ENCODE assay signal across 11 mouse cellular contexts in genomic region chr12:83764519-83764918, GRCm38 (mm10). TPM values are rescaled to one million over a fixed set of nuclear protein-coding genes. Genes with fewer than 3 reads are reported as not detected.
DNase-seq lines count a peak whose midpoint lies in the region; ATAC-seq and TF ChIP-seq lines count a peak whose summit lies in the region.
"Had no signal": no experiment of that assay in that cellular context is flagged by ENCODE, and none has a peak within 500 bp of the region (broad histone marks: within the 10 kb centered on the region; RNA-seq: fewer than 3 reads in every experiment).

No protein-coding gene starts in this region.

- no peak for DNase-seq in forebrain, embryonic 14.5 days (ENCODE audit: low spot score)
- DNase-seq in forebrain, embryonic 11.5 days (ENCODE audit: low spot score) = no peak
- DNase-seq in hindbrain, postnatal 0 days (ENCODE audit: low spot score) = no peak
- peak; percentile 60 for DNase-seq in R1 (ENCODE audit: low read depth, low spot score)
- no peak for DNase-seq in adrenal gland, postnatal 14 days
- DNase-seq in thymus, postnatal 25 days = no peak
- DNase-seq: cerebellum, adult 11 months; left cerebral cortex, postnatal 4 days had no signal

- no peaks in the 10 kb centered on the region for H3K36me3 ChIP-seq in forebrain, embryonic 14.5 days (ENCODE audit: control insufficient read depth, insufficient read depth, low read length)
- no peaks in the 10 kb centered on the region for H3K36me3 ChIP-seq in forebrain, embryonic 11.5 days (ENCODE audit: control insufficient read depth, insufficient read depth, low read length)
- no peaks in the 10 kb centered on the region for H3K36me3 ChIP-seq in hindbrain, postnatal 0 days (ENCODE audit: insufficient read depth, low read length)
- H3K36me3 ChIP-seq in hindbrain, embryonic 13.5 days = no peaks in the 10 kb centered on the region
- H3K36me3 ChIP-seq in liver, embryonic 15.5 days (replicated peaks) = no peaks in the 10 kb centered on the region

- H3K9me3 ChIP-seq in forebrain, embryonic 14.5 days (replicated peaks; ENCODE audit: control insufficient read depth, low read length) = no peaks in the 10 kb centered on the region
- H3K9me3 ChIP-seq in forebrain, embryonic 11.5 days (ENCODE audit: control insufficient read depth, low read length) = no peaks in the 10 kb centered on the region
- no peaks in the 10 kb centered on the region for H3K9me3 ChIP-seq in hindbrain, postnatal 0 days (ENCODE audit: low read length)
- no peaks in the 10 kb centered on the region for H3K9me3 ChIP-seq in hindbrain, embryonic 13.5 days
- no peaks in the 10 kb centered on the region for H3K9me3 ChIP-seq in liver, embryonic 15.5 days (replicated peaks)

- H3K4me2 ChIP-seq in forebrain, embryonic 14.5 days (ENCODE audit: low read length) = peak overlapping the region; percentile 61; the same call in 1 of the 2 replicates
- no peak overlapping the region for H3K4me2 ChIP-seq in forebrain, embryonic 11.5 days (ENCODE audit: low read depth, low read length, severe bottlenecking)
- peak overlapping the region; percentile 59 for H3K4me2 ChIP-seq in hindbrain, postnatal 0 days (ENCODE audit: low read depth, low read length)
- H3K4me2 ChIP-seq in hindbrain, embryonic 13.5 days = no peak overlapping the region
- H3K4me2 ChIP-seq in liver, embryonic 15.5 days = peak overlapping the region; percentile 63; the same call in 1 of the 2 replicates

- no peak overlapping the region for H3K9ac ChIP-seq in forebrain, embryonic 14.5 days (ENCODE audit: low read length)
- no peak overlapping the region for H3K9ac ChIP-seq in forebrain, embryonic 11.5 days (ENCODE audit: low read length)
- H3K9ac ChIP-seq in hindbrain, postnatal 0 days (replicated peaks; ENCODE audit: low read length) = no peak overlapping the region
- no peak overlapping the region for H3K9ac ChIP-seq in hindbrain, embryonic 13.5 days
- no peak overlapping the region for H3K9ac ChIP-seq in liver, embryonic 15.5 days

- peaks cover 14% of the 10 kb centered on the region for H3K4me1 ChIP-seq in forebrain, embryonic 14.5 days (ENCODE audit: control insufficient read depth, insufficient read depth, low read length)
- peaks cover 7% of the 10 kb centered on the region; the same call in 1 of the 2 replicates for H3K4me1 ChIP-seq in forebrain, embryonic 11.5 days (replicated peaks; ENCODE audit: control insufficient read depth, insufficient read depth, low read length)
- 0 out of 2 replicates have a peak, but pooled peaks cover 9% of the 10 kb centered on the region for H3K4me1 ChIP-seq in hindbrain, postnatal 0 days (ENCODE audit: insufficient read depth, low read length)
- H3K4me1 ChIP-seq in hindbrain, embryonic 13.5 days (replicated peaks) = peaks cover 23% of the 10 kb centered on the region
- H3K4me1 ChIP-seq in liver, embryonic 15.5 days (replicated peaks) = peaks cover 19% of the 10 kb centered on the region

- no peak overlapping the region for H3K27ac ChIP-seq in forebrain, embryonic 14.5 days (ENCODE audit: low read depth, low read length)
- H3K27ac ChIP-seq in forebrain, embryonic 11.5 days (ENCODE audit: low read depth, low read length) = no peak overlapping the region
- H3K27ac ChIP-seq in hindbrain, postnatal 0 days = no peak overlapping the region
- no peak overlapping the region for H3K27ac ChIP-seq in hindbrain, embryonic 13.5 days
- no peak overlapping the region for H3K27ac ChIP-seq in liver, embryonic 15.5 days (replicated peaks)

- 0 out of 2 replicates have a peak overlapping the region, but pooled peaks have one; percentile 19 for H3K4me3 ChIP-seq in forebrain, embryonic 14.5 days (ENCODE audit: low read depth, low read length)
- H3K4me3 ChIP-seq in forebrain, embryonic 11.5 days (ENCODE audit: low read depth, low read length) = no peak overlapping the region
- H3K4me3 ChIP-seq in hindbrain, postnatal 0 days (ENCODE audit: low read length) = peak overlapping the region; percentile 24; the same call in 1 of the 2 replicates
- no peak overlapping the region for H3K4me3 ChIP-seq in hindbrain, embryonic 13.5 days
- no peak overlapping the region for H3K4me3 ChIP-seq in liver, embryonic 15.5 days (replicated peaks)

- no peak for ATAC-seq in forebrain, embryonic 14.5 days
- ATAC-seq in forebrain, embryonic 11.5 days (replicated peaks; ENCODE audit: low FRiP score) = no peak
- ATAC-seq in hindbrain, postnatal 0 days = no peak
- ATAC-seq in hindbrain, embryonic 13.5 days (ENCODE audit: low FRiP score) = no peak
- ATAC-seq in liver, embryonic 15.5 days (ENCODE audit: insufficient read depth) = no peak

- TF ChIP-seq CTCF in hindbrain, postnatal 0 days (IDR thresholded peaks at IDR 0.05; ENCODE audit: low read depth) = no peak

- 81% methylated on average over 10 of the region's 10 CpGs for WGBS in forebrain, embryonic 14.5 days
- WGBS in forebrain, embryonic 11.5 days = 85% methylated on average over 10 of the region's 10 CpGs
- WGBS in hindbrain, postnatal 0 days = 79% methylated on average over 10 of the region's 10 CpGs
- WGBS in hindbrain, embryonic 13.5 days = 78% methylated on average over 10 of the region's 10 CpGs
- WGBS in liver, embryonic 15.5 days (ENCODE audit: insufficient replicate concordance) = 56% methylated on average over 10 of the region's 10 CpGs

- H3K27me3 ChIP-seq in forebrain, embryonic 14.5 days (replicated peaks; ENCODE audit: control insufficient read depth, insufficient read depth, low read length) = no peaks in the 10 kb centered on the region
- H3K27me3 ChIP-seq in forebrain, embryonic 11.5 days (ENCODE audit: control insufficient read depth, insufficient read depth, low read length) = 0 out of 2 replicates have a peak, but pooled peaks cover 2% of the 10 kb centered on the region
- H3K27me3 ChIP-seq in hindbrain, postnatal 0 days (ENCODE audit: insufficient read depth, low read length) = no peaks in the 10 kb centered on the region
- peaks cover 28% of the 10 kb centered on the region for H3K27me3 ChIP-seq in hindbrain, embryonic 13.5 days
- H3K27me3 ChIP-seq in liver, embryonic 15.5 days = peaks cover 78% of the 10 kb centered on the region

RNA-seq across cellular contexts. Expression of gene Papln, which starts 1.1 kb away (rescaled TPM):
- 0.09 and 0.11 TPM in 2 replicates for polyA plus RNA-seq in forebrain, embryonic 14.5 days (2014; fragmentation: Nextera tagmentation; extraction: Ambion mirVana)
- polyA plus RNA-seq in forebrain, embryonic 11.5 days (2014; fragmentation: Nextera tagmentation; extraction: Ambion mirVana) = 0.04 and 0.05 TPM in 2 replicates
- total RNA-seq in hindbrain, postnatal 0 days (2014; rRNA removed) = 3.0 and 4.9 TPM in 2 replicates
- polyA plus RNA-seq in hindbrain, postnatal 0 days (2015; fragmentation: Nextera tagmentation; extraction: Ambion mirVana) = 0.39 and 0.44 TPM in 2 replicates
- polyA plus RNA-seq in hindbrain, embryonic 13.5 days (2015; fragmentation: Nextera tagmentation; extraction: Ambion mirVana) = 0.16 and 0.22 TPM in 2 replicates
- 0.78 and 1.7 TPM in 2 replicates for polyA plus RNA-seq in liver, embryonic 15.5 days (2015; fragmentation: Nextera tagmentation; extraction: Ambion mirVana)
- total RNA-seq in adrenal gland, postnatal 14 days (2021) = 8.5 and 9.1 TPM in 2 replicates
- polyA plus RNA-seq: embryonic facial prominence, embryonic 11.5 days had no signal

Comparison
In these comparisons a context has a peak if more than half of its experiments do, and no peak if none do; other contexts are left out.
1. H3K4me2 ChIP-seq: peak in forebrain, embryonic 14.5 days (single experiment), hindbrain, postnatal 0 days (single experiment) and liver, embryonic 15.5 days (single experiment); none in forebrain, embryonic 11.5 days (single experiment) and hindbrain, embryonic 13.5 days (single experiment).
2. H3K4me3 ChIP-seq: peak in forebrain, embryonic 14.5 days (single experiment) and hindbrain, postnatal 0 days (single experiment); none in forebrain, embryonic 11.5 days (single experiment), hindbrain, embryonic 13.5 days (single experiment) and liver, embryonic 15.5 days (single experiment).